Mouse (Mus musculus) heart, adult 2 months (tissue): ENCODE data around the gene Adgre1. TPM values are rescaled to one million over a fixed set of nuclear protein-coding genes. Genes with fewer than 3 reads are reported as not detected.
A peak's percentile ranks its signal among the peaks of the same experiment; 100 is the strongest.

Experiments
- DNase-seq, 2 experiments: peaks; one replicate each; pipeline ENCODE4 v3.0.0; 2021
- H3K27ac ChIP-seq: fragments of 200-600 bp; 2 replicates; pipeline ENCODE4 v1.8.1; 2022
- H3K27me3 ChIP-seq: fragments of 200-500 bp; 2 replicates; pipeline ENCODE4 v1.6.1; 2012; ENCODE audit warnings: mild to moderate bottlenecking, low read length, inconsistent platforms, mixed read lengths; ENCODE audit not compliant: control insufficient read depth, insufficient read depth
- H3K36me3 ChIP-seq: fragments of 200-500 bp; 2 replicates; pipeline ENCODE4 v1.6.1; 2012; ENCODE audit warnings: low read length, inconsistent platforms; ENCODE audit not compliant: control insufficient read depth, insufficient read depth
- H3K4me1 ChIP-seq: fragments of 200-500 bp; 2 replicates; pipeline ENCODE4 v1.6.1; 2011; ENCODE audit warnings: low read length; ENCODE audit not compliant: control insufficient read depth, insufficient read depth
- H3K4me3 ChIP-seq: fragments of 200-600 bp; 2 replicates; pipeline ENCODE4 v1.8.1; 2022
- H3K79me2 ChIP-seq: fragments of 200-500 bp; replicated peaks from 2 replicates; pipeline ENCODE4 v1.6.1; 2012; ENCODE audit warnings: mild to moderate bottlenecking, inconsistent platforms, low read length, moderate library complexity, mixed read lengths; ENCODE audit not compliant: control insufficient read depth, insufficient read depth
- H3K9ac ChIP-seq: fragments of 200-500 bp; 2 replicates; pipeline ENCODE4 v1.6.1; 2012; ENCODE audit warnings: low read depth, mild to moderate bottlenecking, control low read depth, inconsistent platforms, low read length, mixed read lengths
- CTCF ChIP-seq: fragments of 200-600 bp; IDR thresholded peaks from 2 replicates; pipeline ENCODE4 v1.8.1; 2022; ENCODE audit warnings: antibody characterized with exemption, mild to moderate bottlenecking, moderate library complexity
- EP300 ChIP-seq: fragments of 200-500 bp; IDR thresholded peaks from 2 replicates; pipeline ENCODE4 v1.6.1; 2011; ENCODE audit warnings: low read depth, low read length, control low read depth; ENCODE audit not compliant: insufficient read depth
- POLR2A ChIP-seq: fragments of 200-500 bp; IDR thresholded peaks from 2 replicates; pipeline ENCODE4 v1.6.1; 2011; ENCODE audit warnings: mild to moderate bottlenecking, low read depth, low read length, control low read depth; ENCODE audit not compliant: insufficient read depth
- WGBS: fragments of 180-500 bp; shearing (Covaris S2); methylation state at CpG from one replicate; pipeline ENCODE4 v1.1.7; 2018; 5-methylcytosine and 5-hydroxymethylcytosine counted together
- intact Hi-C: fragments of 180-260 bp; cut with DNase I; formaldehyde crosslinking; loops from one replicate; pipeline ENCODE4 v1.15.1; 2025
- long read RNA-seq: library from polyadenylated mRNA; stranded (forward); transcript quantifications from one replicate; pipeline ENCODE4 v2.0.0, GENCODE M21; 2021
- polyA plus RNA-seq: library from polyadenylated mRNA; depleted of rRNA; stranded (reverse); fragments of >200 nt; gene quantifications from 2 replicates; pipeline ENCODE4 v1.2.3, GENCODE M21; 2012; rRNA removed
- total RNA-seq, 2 experiments: library from RNA; stranded (reverse); gene quantifications; 2 replicates each; pipeline ENCODE4 v1.2.3; 2021

Gene Adgre1
- total RNA-seq = 10 to 100 TPM in 1 of 2 experiments, 1 to 10 TPM in 1; 8.6 to 12.6 TPM
- polyA plus RNA-seq = 7.9 and 11.0 TPM in 2 replicates
- long read RNA-seq, transcript Adgre1-202 (22 exons, 3,238 nt) = major isoform, 12 of 16 reads
- long read RNA-seq, partial matches to known transcripts = 3 of 16 reads
- long read RNA-seq, other reads (novel, unspliced or antisense) = 1 of 16 reads

- WGBS = 32% methylated on average over 1 of the region's 1 CpGs
- H3K79me2 ChIP-seq = no peaks in the 10 kb centered on the region
- peak in 1 of 2 experiments; percentile 44 for DNase-seq
- no peaks in the 10 kb centered on the region for H3K27me3 ChIP-seq
- intact Hi-C loops = no loop called here
- no peak within 1 kb of the TSS for H3K27ac ChIP-seq
- TF ChIP-seq POLR2A (no peak; the same call in 1 of the 2 replicates), EP300 (no peak), CTCF (no peak)
- no peaks in the 10 kb centered on the region for H3K36me3 ChIP-seq
- H3K9ac ChIP-seq = no peak within 1 kb of the TSS
- no peaks in the 10 kb centered on the region for H3K4me1 ChIP-seq
- no peak within 1 kb of the TSS for H3K4me3 ChIP-seq
Observed at GRCm38 (mm10) chr17:57358441-57358840, at the start of gene Adgre1. Gene Adgre1, plus strand, starts transcription at chr17:57358691.

- Histone ChIP-seq H3K4me1 (no peaks in the 10 kb centered on the region), H3K79me2 (no peaks in the 10 kb centered on the region), H3K27ac (no peak overlapping the region), H3K4me3 (no peak overlapping the region), H3K9ac (no peak overlapping the region), H3K27me3 (no peaks in the 10 kb centered on the region), H3K36me3 (no peaks in the 10 kb centered on the region)
- WGBS = 35% methylated on average over 13 of the region's 13 CpGs
- intact Hi-C loops = no loop called here
- no peak for TF ChIP-seq POLR2A
- TF ChIP-seq CTCF = no peak
- no peak for TF ChIP-seq EP300
- DNase-seq = no peak
Observed at GRCm38 (mm10) chr17:57311801-57312200, 46.7 kb upstream of the Adgre1 start.

- no peak overlapping the region for H3K4me3 ChIP-seq
- no peaks in the 10 kb centered on the region for H3K79me2 ChIP-seq
- no peaks in the 10 kb centered on the region for H3K4me1 ChIP-seq
- no peak for TF ChIP-seq CTCF
- no peak for TF ChIP-seq POLR2A
- TF ChIP-seq EP300 = no peak
- intact Hi-C loops = no loop called here
- H3K36me3 ChIP-seq = no peaks in the 10 kb centered on the region
- no peak overlapping the region for H3K27ac ChIP-seq
- no peaks in the 10 kb centered on the region for H3K27me3 ChIP-seq
- 32% methylated on average over 8 of the region's 8 CpGs for WGBS
- H3K9ac ChIP-seq = no peak overlapping the region
- no peak for DNase-seq
Observed at GRCm38 (mm10) chr17:57327615-57328014, 30.9 kb upstream of the Adgre1 start.

- Histone ChIP-seq H3K9ac (no peak overlapping the region), H3K4me3 (no peak overlapping the region), H3K27ac (no peak overlapping the region), H3K79me2 (no peaks in the 10 kb centered on the region), H3K36me3 (no peaks in the 10 kb centered on the region), H3K27me3 (no peaks in the 10 kb centered on the region), H3K4me1 (no peaks in the 10 kb centered on the region)
- DNase-seq = no peak
- TF ChIP-seq CTCF (no peak), EP300 (no peak), POLR2A (no peak)
- 17% methylated on average over 6 of the region's 6 CpGs for WGBS
- intact Hi-C loops = no loop called here
Observed at GRCm38 (mm10) chr17:57328944-57329343, 29.5 kb upstream of the Adgre1 start.

GRCm38 (mm10) chr17:57330993-57331392, 27.5 kb upstream of the Adgre1 start:
- Histone ChIP-seq H3K36me3 (no peaks in the 10 kb centered on the region), H3K4me1 (no peaks in the 10 kb centered on the region), H3K27me3 (no peaks in the 10 kb centered on the region), H3K9ac (no peak overlapping the region), H3K27ac (no peak overlapping the region), H3K79me2 (no peaks in the 10 kb centered on the region), H3K4me3 (no peak overlapping the region)
- intact Hi-C loops = loop anchor here (10.0 kb wide), 1 partner anchor 526 kb away; no protein-coding TSS in a partner anchor
- 69% methylated on average over 8 of the region's 8 CpGs for WGBS
- DNase-seq = no peak
- no peak for TF ChIP-seq POLR2A
- TF ChIP-seq CTCF = no peak
- TF ChIP-seq EP300 = no peak

- 73% methylated on average over 4 of the region's 4 CpGs for WGBS
- no peaks in the 10 kb centered on the region for H3K4me1 ChIP-seq
- no peak overlapping the region for H3K27ac ChIP-seq
- no peak for TF ChIP-seq EP300
- TF ChIP-seq POLR2A = no peak
- no peak for TF ChIP-seq CTCF
- intact Hi-C loops = loop anchor here (10.0 kb wide), 1 partner anchor 527 kb away; no protein-coding TSS in a partner anchor
- no peak overlapping the region for H3K9ac ChIP-seq
- H3K79me2 ChIP-seq = no peaks in the 10 kb centered on the region
- no peaks in the 10 kb centered on the region for H3K36me3 ChIP-seq
- H3K27me3 ChIP-seq = no peaks in the 10 kb centered on the region
- no peak for DNase-seq
- H3K4me3 ChIP-seq = no peak overlapping the region
Observed at GRCm38 (mm10) chr17:57332241-57332640, 26.2 kb upstream of the Adgre1 start.
